Mouse (Mus musculus): ENCODE measurements around the gene Dtx4. TPM values are rescaled to one million over a fixed set of nuclear protein-coding genes. Genes with fewer than 3 reads are reported as not detected.

The Dtx4 gene
- polyA plus RNA-seq, 1 experiment from 2014 or later, result 1.8 TPM

GRCm38 (mm10) chr19:12473201-12473641 is 28.0 kb downstream of the Dtx4 start:
- Histone ChIP-seq H3K9me3 (replicated peaks) (no peaks in the 10 kb centered on the region), H3K36me3 (no peaks in the 10 kb centered on the region), H3K27me3 (ENCODE audit: low read depth, poor library complexity, severe bottlenecking) (no peaks in the 10 kb centered on the region), H3K27ac (no peak overlapping the region), H3K4me1 (no peaks in the 10 kb centered on the region), H3K4me3 (no peak overlapping the region)
- no peak for DNase-seq (ENCODE audit: low spot score)
- WGBS, result 55% methylated on average over 4 of the region's 4 CpGs

GRCm38 (mm10) chr19:12472381-12472976 is 28.8 kb downstream of the Dtx4 start:
- no peak for DNase-seq (ENCODE audit: low spot score)
- Histone ChIP-seq H3K27ac (no peak overlapping the region), H3K9me3 (replicated peaks) (no peaks in the 10 kb centered on the region), H3K4me3 (no peak overlapping the region), H3K27me3 (ENCODE audit: low read depth, poor library complexity, severe bottlenecking) (no peaks in the 10 kb centered on the region), H3K36me3 (no peaks in the 10 kb centered on the region), H3K4me1 (no peaks in the 10 kb centered on the region)
- WGBS, result 86% methylated on average over 5 of the region's 5 CpGs

- 89% methylated on average over 3 of the region's 3 CpGs for WGBS
- Histone ChIP-seq H3K4me3 (no peak overlapping the region), H3K27ac (no peak overlapping the region), H3K9me3 (replicated peaks) (no peaks in the 10 kb centered on the region), H3K4me1 (no peaks in the 10 kb centered on the region), H3K36me3 (no peaks in the 10 kb centered on the region), H3K27me3 (ENCODE audit: low read depth, poor library complexity, severe bottlenecking) (no peaks in the 10 kb centered on the region)
- no peak for DNase-seq (ENCODE audit: low spot score)
Measured at GRCm38 (mm10) chr19:12471866-12472265, 29.4 kb downstream of the Dtx4 start.

- no peaks in the 10 kb centered on the region for H3K36me3 ChIP-seq
- WGBS, result 89% methylated on average over 5 of the region's 5 CpGs
- no peak overlapping the region for H3K27ac ChIP-seq
- no peaks in the 10 kb centered on the region for H3K27me3 ChIP-seq (ENCODE audit: low read depth, poor library complexity, severe bottlenecking)
- no peaks in the 10 kb centered on the region for H3K9me3 ChIP-seq (replicated peaks)
- H3K4me3 ChIP-seq, result no peak overlapping the region
- no peaks in the 10 kb centered on the region for H3K4me1 ChIP-seq
- no peak for DNase-seq (ENCODE audit: low spot score)
Measured at GRCm38 (mm10) chr19:12467436-12467835, 33.8 kb downstream of the Dtx4 start.

- H3K36me3 ChIP-seq, result no peaks in the 10 kb centered on the region
- 37% methylated on average over 7 of the region's 7 CpGs for WGBS
- H3K27me3 ChIP-seq (ENCODE audit: low read depth, poor library complexity, severe bottlenecking), result no peaks in the 10 kb centered on the region
- DNase-seq (ENCODE audit: low spot score), result peak; percentile 62
- no peaks in the 10 kb centered on the region for H3K9me3 ChIP-seq (replicated peaks)
- H3K4me1 ChIP-seq, result no peaks in the 10 kb centered on the region
- H3K4me3 ChIP-seq, result no peak overlapping the region
- no peak overlapping the region for H3K27ac ChIP-seq
Measured at GRCm38 (mm10) chr19:12466204-12466603, 35.0 kb downstream of the Dtx4 start.

GRCm38 (mm10) chr19:12465530-12466144 is 35.6 kb downstream of the Dtx4 start:
- WGBS, result 94% methylated on average over 10 of the region's 10 CpGs
- H3K4me1 ChIP-seq, result no peaks in the 10 kb centered on the region
- H3K27me3 ChIP-seq (ENCODE audit: low read depth, poor library complexity, severe bottlenecking), result no peaks in the 10 kb centered on the region
- H3K9me3 ChIP-seq (replicated peaks), result no peaks in the 10 kb centered on the region
- peak; percentile 18 for DNase-seq (ENCODE audit: low spot score)
- no peak overlapping the region for H3K4me3 ChIP-seq
- H3K27ac ChIP-seq, result no peak overlapping the region
- no peaks in the 10 kb centered on the region for H3K36me3 ChIP-seq

GRCm38 (mm10) chr19:12464674-12465073 is 36.6 kb downstream of the Dtx4 start:
- WGBS, result 82% methylated on average over 4 of the region's 4 CpGs

GRCm38 (mm10) chr19:12464127-12464526 is 37.1 kb downstream of the Dtx4 start:
- no peaks in the 10 kb centered on the region for H3K4me1 ChIP-seq
- no peaks in the 10 kb centered on the region for H3K9me3 ChIP-seq (replicated peaks)
- no peaks in the 10 kb centered on the region for H3K36me3 ChIP-seq
- H3K4me3 ChIP-seq, result no peak overlapping the region
- DNase-seq (ENCODE audit: low spot score), result peak; percentile 5
- no peaks in the 10 kb centered on the region for H3K27me3 ChIP-seq (ENCODE audit: low read depth, poor library complexity, severe bottlenecking)
- no peak overlapping the region for H3K27ac ChIP-seq
- 89% methylated on average over 5 of the region's 5 CpGs for WGBS

More at GRCm38 (mm10) chr19:12464674-12465073, 36.6 kb downstream of the Dtx4 start:
- H3K4me1 ChIP-seq, result no peaks in the 10 kb centered on the region
- no peak overlapping the region for H3K27ac ChIP-seq
- no peaks in the 10 kb centered on the region for H3K36me3 ChIP-seq
- DNase-seq (ENCODE audit: low spot score), result peak; percentile 17
- H3K27me3 ChIP-seq (ENCODE audit: low read depth, poor library complexity, severe bottlenecking), result no peaks in the 10 kb centered on the region
- no peaks in the 10 kb centered on the region for H3K9me3 ChIP-seq (replicated peaks)
- no peak overlapping the region for H3K4me3 ChIP-seq

- no peaks in the 10 kb centered on the region for H3K36me3 ChIP-seq
- H3K27me3 ChIP-seq (ENCODE audit: low read depth, poor library complexity, severe bottlenecking), result no peaks in the 10 kb centered on the region
- H3K9me3 ChIP-seq (replicated peaks), result no peaks in the 10 kb centered on the region
- H3K4me1 ChIP-seq, result no peaks in the 10 kb centered on the region
- no peak for DNase-seq (ENCODE audit: low spot score)
- no peak overlapping the region for H3K4me3 ChIP-seq
- H3K27ac ChIP-seq, result no peak overlapping the region
- 57% methylated on average over 1 of the region's 1 CpGs for WGBS
Measured at GRCm38 (mm10) chr19:12463722-12464035, 37.6 kb downstream of the Dtx4 start.

GRCm38 (mm10) chr19:12462851-12463721 is 38.2 kb downstream of the Dtx4 start:
- Histone ChIP-seq H3K4me1 (no peaks in the 10 kb centered on the region), H3K36me3 (no peaks in the 10 kb centered on the region), H3K27me3 (ENCODE audit: low read depth, poor library complexity, severe bottlenecking) (no peaks in the 10 kb centered on the region), H3K27ac (no peak overlapping the region), H3K9me3 (replicated peaks) (no peaks in the 10 kb centered on the region), H3K4me3 (no peak overlapping the region)
- peak; percentile 14 for DNase-seq (ENCODE audit: low spot score)
- 85% methylated on average over 7 of the region's 7 CpGs for WGBS

- H3K36me3 ChIP-seq, result no peaks in the 10 kb centered on the region
- no peak for DNase-seq (ENCODE audit: low spot score)
- WGBS, result 88% methylated on average over 11 of the region's 11 CpGs
- H3K27me3 ChIP-seq (ENCODE audit: low read depth, poor library complexity, severe bottlenecking), result no peaks in the 10 kb centered on the region
- no peak within 1 kb of the TSS for H3K27ac ChIP-seq
- no peak within 1 kb of the TSS for H3K4me3 ChIP-seq
- peaks cover 8% of the 10 kb centered on the region; the same call in 1 of the 2 replicates for H3K4me1 ChIP-seq
- H3K9me3 ChIP-seq (replicated peaks), result no peaks in the 10 kb centered on the region
Measured at GRCm38 (mm10) chr19:12460282-12461249, 40.7 kb downstream of the Dtx4 start, which contains the start of gene Mpeg1. Mpeg1 (plus strand) TSS chr19:12460779.

- 84% methylated on average over 4 of the region's 4 CpGs for WGBS
Measured at GRCm38 (mm10) chr19:12459516-12459915, 41.7 kb downstream of the Dtx4 start.

More at GRCm38 (mm10) chr19:12459516-12459915, 41.7 kb downstream of the Dtx4 start:
- no peak overlapping the region for H3K4me3 ChIP-seq
- DNase-seq (ENCODE audit: low spot score), result no peak
- H3K27ac ChIP-seq, result no peak overlapping the region
- H3K4me1 ChIP-seq, result peaks cover 8% of the 10 kb centered on the region; the same call in 1 of the 2 replicates
- no peaks in the 10 kb centered on the region for H3K36me3 ChIP-seq
- no peaks in the 10 kb centered on the region for H3K27me3 ChIP-seq (ENCODE audit: low read depth, poor library complexity, severe bottlenecking)
- H3K9me3 ChIP-seq (replicated peaks), result no peaks in the 10 kb centered on the region

Measured in limb, embryonic 10.5 days (tissue).